Mouse (Mus musculus): ENCODE results near the gene 1700017B05Rik. TPM values are rescaled to one million over a fixed set of nuclear protein-coding genes. Genes with fewer than 3 reads are reported as not detected.
"Not testable (repeated sequence)": the region's sequence is repeated elsewhere in the genome, so short reads cannot be mapped to it uniquely, and the experiment has no call there.

1700017B05Rik gene
- polyA plus RNA-seq, 3 experiments from 2014 or later = 15.1 to 27.5 (median 19.5) TPM

DNA sequence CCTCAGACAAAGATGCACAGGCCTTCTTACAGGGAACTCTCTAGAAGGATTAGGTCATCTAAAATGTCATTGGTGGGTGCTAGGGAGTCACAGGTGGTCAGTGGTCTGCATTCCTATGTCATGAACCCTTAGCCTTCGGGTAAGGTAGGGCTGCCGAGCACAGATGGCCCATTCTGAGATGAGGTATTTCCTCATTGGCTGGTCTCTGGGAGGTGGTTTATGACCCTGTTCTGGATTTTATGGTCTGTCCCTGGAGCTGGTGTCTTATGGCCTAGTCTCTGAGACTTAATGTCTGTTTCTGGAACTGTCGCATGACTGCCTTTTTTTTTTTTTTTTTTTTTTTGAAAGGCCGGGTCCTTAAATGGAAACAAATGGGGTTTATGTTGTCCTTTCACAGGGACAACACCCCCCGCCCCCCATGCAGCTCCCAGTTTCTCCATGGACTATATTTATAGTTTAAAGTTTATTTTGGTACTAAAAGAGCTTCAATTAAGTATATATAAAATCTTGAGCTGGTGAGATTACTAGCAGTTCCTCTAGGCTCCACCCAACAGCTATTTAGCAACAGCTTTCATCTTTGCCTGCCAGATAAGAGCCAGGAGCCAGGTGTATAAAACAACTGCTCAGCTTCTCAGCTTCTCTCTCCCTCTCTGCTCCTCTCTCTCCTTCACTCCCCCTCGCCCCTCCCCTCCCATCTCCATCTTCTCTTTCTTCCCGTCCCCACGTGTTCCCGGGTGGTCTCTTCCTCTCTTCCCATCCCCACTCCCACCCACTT is 49.8 kb downstream of the 1700017B05Rik start:
- no peak for ATAC-seq

DNA sequence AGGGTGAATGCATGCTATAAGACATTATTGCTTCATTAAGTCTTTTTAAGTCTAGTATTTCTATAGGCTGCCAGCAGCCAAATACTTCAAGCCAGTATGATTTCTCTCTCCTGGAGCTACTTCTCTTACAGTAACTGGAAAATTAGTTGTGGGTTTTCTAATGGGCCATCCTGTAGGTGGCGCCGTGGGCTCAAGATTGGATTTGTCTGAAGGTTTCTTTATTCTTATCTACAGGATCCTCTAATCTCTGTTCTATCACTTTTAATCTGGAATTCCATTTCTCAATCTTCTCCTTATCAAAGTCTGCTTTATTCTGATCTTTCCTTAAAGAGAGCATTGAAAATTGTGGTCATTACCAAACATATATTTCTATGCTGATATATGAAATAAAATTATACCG is 53.1 kb downstream of the 1700017B05Rik start:
- no peak for ATAC-seq

DNA sequence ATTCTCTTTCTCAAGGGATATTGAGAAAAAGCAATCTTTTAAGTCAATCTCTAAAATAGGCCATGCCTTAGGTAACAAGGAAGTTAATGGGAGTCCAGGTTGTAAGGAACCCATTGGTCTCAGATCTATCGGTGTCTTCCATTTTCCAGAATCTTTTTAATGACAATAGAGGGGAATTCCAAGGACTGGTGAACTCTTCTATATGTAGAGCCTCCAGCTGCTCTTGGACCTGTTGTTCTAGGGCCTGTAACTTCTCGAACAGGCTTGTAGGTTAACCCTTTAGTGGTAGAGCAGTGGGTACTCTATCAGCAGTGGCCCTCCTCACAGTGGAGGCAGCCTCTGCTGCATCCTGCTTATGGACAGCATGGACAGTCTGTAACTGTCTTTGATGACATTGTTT is 55.5 kb downstream of the 1700017B05Rik start:
- no peak for ATAC-seq

DNA sequence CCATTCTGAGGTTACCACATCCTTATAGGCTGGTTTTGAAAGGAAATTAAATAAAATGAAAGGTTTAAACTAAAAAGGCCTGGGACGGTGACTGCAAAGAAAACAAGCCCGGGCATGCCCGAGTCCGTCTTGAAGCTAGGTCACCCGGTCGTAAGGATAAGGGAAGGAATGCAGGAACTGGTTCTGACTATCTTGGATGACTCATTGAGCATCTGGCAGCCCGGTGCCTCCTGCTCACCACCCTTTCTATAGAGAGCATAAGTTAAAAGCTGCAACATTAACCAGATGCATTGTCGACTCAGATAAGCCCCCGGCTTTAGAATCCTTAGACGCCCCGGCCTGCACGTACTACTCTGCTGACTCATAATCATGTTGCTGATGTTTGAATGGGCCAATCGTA is 58.8 kb downstream of the 1700017B05Rik start:
- ATAC-seq = not testable (repeated sequence)

Other genes starting within 250 kb of the 1700017B05Rik start
- gene Sin3a, start 190.6 kb downstream of the 1700017B05Rik start, polyA plus RNA-seq (2017; shearing (Covaris generic)) = 10 to 100 TPM; 28.8 to 50.7 (median 38.9) TPM
- 10 to 100 TPM; 44.7 to 81.1 (median 56.4) TPM for gene Man2c1, start 131.9 kb downstream of the 1700017B05Rik start, polyA plus RNA-seq (2017; shearing (Covaris generic))
- gene Neil1, start 114.3 kb downstream of the 1700017B05Rik start, polyA plus RNA-seq (2017; shearing (Covaris generic)) = 10 to 100 TPM; 22.7 to 31.5 (median 23.6) TPM
- 100 to 1,000 TPM; 205 to 374 (median 278) TPM for gene Commd4, start 104.3 kb downstream of the 1700017B05Rik start, polyA plus RNA-seq (2017; shearing (Covaris generic))
- not detected for gene Trcg1, start 26.1 kb downstream of the 1700017B05Rik start, polyA plus RNA-seq (2017; shearing (Covaris generic))
- 100 to 1,000 TPM in 2 of 3 experiments, 10 to 100 TPM in 1; 65.2 to 228 (median 153) TPM for gene Ppcdc, start 177.5 kb upstream of the 1700017B05Rik start, polyA plus RNA-seq (2017; shearing (Covaris generic))
- not detected for gene Scamp5, start 205.4 kb upstream of the 1700017B05Rik start, polyA plus RNA-seq (2017; shearing (Covaris generic))
- gene Rpp25, start 241.4 kb upstream of the 1700017B05Rik start, polyA plus RNA-seq (2017; shearing (Covaris generic)) = not detected

Measured in inflammation-experienced regulatory T-cells, adult 6 months (primary cell).